Mouse (Mus musculus) bone marrow, adult 2 months (tissue): ENCODE measurements around the gene Gspt1. TPM values are rescaled to one million over a fixed set of nuclear protein-coding genes. Genes with fewer than 3 reads are reported as not detected.

Source experiments
- H3K27ac ChIP-seq: fragments of 200-500 bp; 2 replicates; pipeline ENCODE4 v1.5.1; 2012; ENCODE audit warnings: low read depth, mild to moderate bottlenecking, control low read depth, inconsistent platforms, low read length; ENCODE audit not compliant: control insufficient read depth, poor library complexity, insufficient read depth
- H3K4me1 ChIP-seq: fragments of 200-500 bp; 2 replicates; pipeline ENCODE4 v1.6.1; 2011; ENCODE audit warnings: low read length; ENCODE audit not compliant: control insufficient read depth, insufficient read depth
- H3K4me3 ChIP-seq: fragments of 200-500 bp; replicated peaks from 2 replicates; pipeline ENCODE3; 2011; ENCODE audit warnings: mild to moderate bottlenecking, low read depth, low read length, control low read depth; ENCODE audit not compliant: control insufficient read depth
- CTCF ChIP-seq: fragments of 200-500 bp; IDR thresholded peaks from 2 replicates; pipeline ENCODE4 v1.5.1; 2011; ENCODE audit warnings: low read length, control low read depth; ENCODE audit not compliant: control insufficient read depth, insufficient read depth
- POLR2A ChIP-seq: fragments of 200-500 bp; IDR thresholded peaks from 2 replicates; pipeline ENCODE4 v1.6.1; 2011; ENCODE audit warnings: low read depth, mild to moderate bottlenecking, control low read depth, low read length, borderline replicate concordance; ENCODE audit not compliant: control insufficient read depth
- WGBS: fragments of 180-500 bp; shearing (Covaris S2); methylation state at CpG from one replicate; pipeline ENCODE4 v1.1.7; 2018; 5-methylcytosine and 5-hydroxymethylcytosine counted together
- polyA plus RNA-seq: library from polyadenylated mRNA; stranded (reverse); fragments of >200 nt; gene quantifications from 2 replicates; pipeline ENCODE4 v1.2.4, GENCODE M21; 2011; ENCODE audit warnings: low replicate concordance; ENCODE audit not compliant: missing spikeins, insufficient read depth, insufficient read length

Gene Gspt1
- polyA plus RNA-seq, 1 experiment, result 78.9 TPM

- H3K27ac ChIP-seq, result no peak overlapping the region
- WGBS, result 66% methylated on average over 2 of the region's 2 CpGs
- TF ChIP-seq POLR2A, result no peak
- no peak for TF ChIP-seq CTCF
- H3K4me1 ChIP-seq, result no peaks in the 10 kb centered on the region; the same call in 1 of the 2 replicates
- no peak overlapping the region for H3K4me3 ChIP-seq
These were observed 6.3 kb downstream of the Gspt1 start for GRCm38 (mm10) chr16:11247791-11248190.

GRCm38 (mm10) chr16:11245767-11246166, 8.4 kb downstream of the Gspt1 start:
- 72% methylated on average over 9 of the region's 9 CpGs for WGBS
- Histone ChIP-seq H3K4me3 (no peak overlapping the region), H3K4me1 (no peaks in the 10 kb centered on the region), H3K27ac (no peak overlapping the region)
- TF ChIP-seq CTCF (no peak), POLR2A (no peak)

GRCm38 (mm10) chr16:11242401-11242800, 11.7 kb downstream of the Gspt1 start:
- TF ChIP-seq POLR2A (no peak), CTCF (no peak)
- no peak overlapping the region for H3K27ac ChIP-seq
- H3K4me1 ChIP-seq, result no peaks in the 10 kb centered on the region
- no peak overlapping the region for H3K4me3 ChIP-seq
- 83% methylated on average over 1 of the region's 1 CpGs for WGBS

GRCm38 (mm10) chr16:11217801-11218200, 36.3 kb downstream of the Gspt1 start:
- Histone ChIP-seq H3K27ac (no peak overlapping the region), H3K4me1 (no peaks in the 10 kb centered on the region), H3K4me3 (no peak overlapping the region)
- 89% methylated on average over 3 of the region's 3 CpGs for WGBS
- TF ChIP-seq POLR2A (no peak), CTCF (no peak)

GRCm38 (mm10) chr16:11203600-11204390, 50.3 kb downstream of the Gspt1 start:
- peak overlapping the region; percentile 94 for H3K4me3 ChIP-seq
- 1% methylated on average over 24 of the region's 24 CpGs for WGBS
- TF ChIP-seq CTCF (no peak), POLR2A (no peak)
- H3K27ac ChIP-seq, result peak overlapping the region; percentile 60
- no peaks in the 10 kb centered on the region; the same call in 1 of the 2 replicates for H3K4me1 ChIP-seq

GRCm38 (mm10) chr16:11202571-11203554, 51.3 kb downstream of the Gspt1 start, which contains the start of gene Rsl1d1:
Rsl1d1 (minus strand) TSS chr16:11203331.
- Histone ChIP-seq H3K4me1 (no peaks in the 10 kb centered on the region; the same call in 1 of the 2 replicates), H3K4me3 (peak within 1 kb of the TSS; percentile 94), H3K27ac (peak within 1 kb of the TSS; percentile 60)
- under 1% methylated on average over 68 of the region's 68 CpGs for WGBS
- TF ChIP-seq POLR2A (peak; percentile 68; the same call in 1 of the 2 replicates), CTCF (no peak)

GRCm38 (mm10) chr16:11201740-11202394, 52.3 kb downstream of the Gspt1 start:
- Histone ChIP-seq H3K27ac (no peak overlapping the region), H3K4me3 (no peak overlapping the region), H3K4me1 (no peaks in the 10 kb centered on the region; the same call in 1 of the 2 replicates)
- TF ChIP-seq CTCF, result no peak
- 61% methylated on average over 6 of the region's 6 CpGs for WGBS
